Mouse (Mus musculus): Measurements from ENCODE around the gene Vcam1.

GRCm38 (mm10) chr3:116126070-116126469, 3.4 kb downstream of the Vcam1 start:
- no peak for TF ChIP-seq CTCF (IDR thresholded peaks at IDR 0.05; ENCODE audit: borderline replicate concordance, control insufficient read depth, extremely low read depth, insufficient read depth, low read length, poor library complexity)
- TF ChIP-seq POLR2A (IDR thresholded peaks at IDR 0.05; ENCODE audit: control insufficient read depth, extremely low read depth, insufficient read depth, low read length, poor library complexity) = no peak
